Mouse (Mus musculus): ENCODE results near the gene Oas3.
"Not testable (repeated sequence)": the region's sequence is repeated elsewhere in the genome, so short reads cannot be mapped to it uniquely, and the experiment has no call there.

DNA sequence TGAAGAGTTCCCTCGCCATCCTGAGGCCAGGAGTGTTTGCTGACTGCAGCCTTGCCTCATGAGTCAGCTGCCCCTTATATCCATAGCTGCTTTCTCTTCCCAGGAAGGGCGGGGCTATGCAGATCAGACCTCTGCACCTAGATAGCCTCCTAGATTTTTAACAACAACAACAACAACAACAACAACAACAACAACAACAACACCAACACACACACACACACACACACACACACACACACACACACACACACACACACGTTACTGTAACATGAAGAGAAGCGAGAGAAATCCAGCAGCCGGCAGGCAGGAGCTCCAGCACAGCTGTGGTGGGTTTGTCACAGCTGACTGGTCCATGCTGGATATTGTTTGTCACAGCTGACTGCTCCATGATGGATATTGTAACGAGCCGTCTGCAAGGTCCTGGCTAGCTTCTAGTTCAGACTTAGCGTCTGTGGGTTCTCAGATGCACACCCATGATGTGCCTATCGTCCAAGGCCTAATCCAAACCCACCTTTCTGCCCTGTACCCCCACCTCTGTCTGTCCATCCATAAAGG lies 18.1 kb upstream of the Oas3 start, which contains the start of gene Oas1e:
- not testable (repeated sequence) for TF ChIP-seq CTCF, EP300 (IDR thresholded peaks at IDR 0.05; ENCODE audit: low read depth)
